Mouse (Mus musculus): ENCODE measurements at regions not wholly inside any gene's neighbourhood (a gene's known extent, or its start where the extent isn't known, plus 50 kb on each side); places are given as distances from the start of the nearest gene placed in this dataset.
A peak's percentile ranks its signal among the peaks of the same experiment; 100 is the strongest.

DNA sequence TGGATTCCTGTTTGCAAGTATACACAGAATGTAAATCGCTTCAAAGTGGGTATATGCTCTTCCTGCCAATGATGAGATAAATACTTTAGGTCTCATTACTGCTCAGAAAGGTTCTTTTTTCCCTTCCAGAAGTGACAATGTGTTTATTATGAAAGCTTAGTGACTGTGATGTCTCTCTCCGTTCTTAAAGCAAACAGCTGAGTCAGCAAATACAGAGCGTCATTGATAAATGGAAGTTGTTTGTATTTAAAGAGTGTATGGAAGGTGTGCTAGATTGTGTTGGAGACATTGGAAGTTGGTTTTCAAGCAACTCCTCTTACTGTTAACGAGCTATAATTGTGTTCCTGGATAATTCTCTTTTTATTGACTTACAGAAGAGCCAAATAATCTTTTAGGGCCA lies 408.0 kb downstream of the Prr30 start:
- DNase-seq (ENCODE audit: low spot score): no peak

GRCm38 (mm10) chr14:100781882-100782281 lies 418.2 kb downstream of the Prr30 start:
- no peak for DNase-seq (ENCODE audit: low spot score)

DNA sequence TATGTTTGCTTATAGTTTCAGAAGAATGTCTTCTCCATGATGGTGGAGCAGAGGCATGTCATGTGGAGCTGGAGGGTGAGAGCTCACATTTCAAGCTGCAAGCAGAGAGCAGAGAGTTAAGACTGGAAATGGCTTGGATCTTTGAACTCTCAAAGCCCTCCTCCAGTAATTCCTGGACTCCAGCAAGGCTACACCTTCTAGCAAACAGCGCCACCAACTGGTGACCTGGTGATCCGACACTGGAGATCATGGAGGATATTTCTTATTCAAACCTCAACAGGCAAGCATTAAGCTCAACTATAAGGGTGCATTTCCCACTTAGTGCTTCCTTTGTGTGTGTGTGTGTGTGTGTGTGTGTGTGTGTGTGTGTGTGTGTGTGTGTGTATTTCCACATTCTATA lies 446.2 kb downstream of the Prr30 start:
- DNase-seq (ENCODE audit: low spot score): no peak

DNA sequence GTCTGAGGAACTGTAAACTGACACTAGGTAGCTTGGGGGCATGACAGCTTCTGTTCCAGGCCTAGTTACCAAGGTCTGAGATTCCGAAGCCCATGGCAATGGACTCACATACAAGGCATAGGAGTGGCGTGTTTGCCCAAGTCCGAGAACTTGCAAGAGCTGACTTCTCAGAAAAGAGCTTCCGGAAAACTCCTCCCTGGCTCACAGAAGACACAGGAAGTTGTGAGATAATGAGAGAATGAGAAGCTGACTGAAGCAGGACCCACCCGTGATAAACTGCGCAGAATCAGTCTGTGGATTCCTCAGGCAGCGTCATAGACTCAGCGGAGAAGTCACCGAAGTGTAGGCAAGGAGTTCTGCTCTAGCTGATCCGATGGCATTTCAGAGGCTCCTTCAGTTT lies 447.4 kb downstream of the Prr30 start:
- peak; percentile 15 for DNase-seq (ENCODE audit: low spot score)

DNA sequence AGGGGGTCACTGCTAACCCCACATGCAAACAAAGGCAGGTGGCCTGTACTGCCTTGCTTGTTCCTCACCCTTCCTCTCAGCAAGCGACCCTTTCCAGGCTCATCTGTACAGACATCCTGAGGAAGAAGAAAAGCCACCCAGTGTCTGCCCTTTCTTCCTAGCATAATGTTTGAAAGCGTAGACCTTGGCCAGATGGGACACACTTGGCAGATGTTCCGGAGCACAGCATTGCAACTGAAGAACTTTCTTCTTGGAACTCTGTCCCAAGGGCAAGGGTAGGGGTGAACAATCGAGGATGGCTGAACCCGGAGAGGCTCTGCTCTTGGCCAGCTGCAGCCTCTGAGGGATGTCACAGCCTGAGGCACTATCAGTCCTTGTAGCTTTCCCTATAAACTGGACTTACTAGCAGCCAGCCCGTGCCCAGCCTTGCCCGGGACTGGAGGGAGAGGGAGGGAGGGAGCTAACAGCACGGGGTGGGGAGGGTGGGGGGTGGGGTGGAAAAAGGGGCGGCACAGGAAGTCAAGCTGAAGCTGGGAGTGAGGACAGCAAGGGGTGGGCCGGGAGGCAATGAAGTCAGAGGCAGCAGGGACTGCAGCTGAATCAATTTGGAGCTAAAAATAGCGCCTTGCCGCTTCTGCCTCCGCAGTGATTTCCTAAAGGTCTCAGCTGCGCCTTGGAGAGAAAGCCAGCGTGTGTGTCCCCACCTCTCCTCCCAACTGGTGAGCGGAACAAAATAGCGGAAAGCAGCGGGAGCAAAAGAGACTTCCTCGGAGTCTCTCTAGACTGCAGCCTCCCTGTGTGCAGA lies 450.2 kb downstream of the Prr30 start:
- peak; percentile 79 for DNase-seq (ENCODE audit: low spot score)

GRCm38 (mm10) chr14:100735276-100735675 lies 450.8 kb upstream of the Klf12 start:
- no peak for DNase-seq (ENCODE audit: low spot score)

DNA sequence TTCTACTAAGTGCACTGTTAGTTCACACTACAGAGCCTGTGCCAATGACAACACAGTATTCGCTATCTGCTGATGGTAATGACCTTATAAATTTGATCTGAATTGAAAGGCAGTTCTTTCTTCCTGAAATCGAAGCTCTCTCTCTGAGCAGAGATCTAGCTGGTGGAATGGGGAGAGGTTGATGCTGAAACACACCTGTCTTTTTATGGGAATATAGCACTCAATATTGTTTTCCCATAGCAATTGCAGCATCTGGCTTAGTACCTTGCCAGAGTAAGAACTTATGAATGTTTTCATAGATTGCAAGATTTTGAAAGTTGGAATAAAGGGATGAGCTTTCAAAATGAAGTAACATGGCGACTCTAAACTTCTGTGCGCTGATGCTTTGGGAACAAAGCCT lies 444.0 kb upstream of the Klf12 start:
- DNase-seq (ENCODE audit: low spot score): no peak

DNA sequence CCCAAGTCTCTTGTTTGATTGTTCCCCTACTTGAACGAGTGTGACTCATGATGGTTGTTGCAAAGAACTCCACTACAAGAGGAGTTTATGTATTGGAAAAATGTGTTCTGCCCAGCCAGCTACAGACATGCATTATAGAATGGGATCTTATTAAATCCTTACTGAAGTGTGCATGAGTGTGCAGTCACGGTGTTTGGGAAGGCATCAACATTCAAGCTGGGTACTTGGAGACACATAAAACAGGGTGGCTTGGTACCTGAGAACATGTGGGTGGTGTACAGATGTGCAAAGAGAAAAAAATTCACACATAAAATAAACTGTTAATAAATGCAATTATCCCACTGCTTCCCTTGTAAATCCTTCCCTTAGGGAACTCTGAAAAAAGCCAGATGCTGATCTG lies 443.2 kb upstream of the Klf12 start:
- no peak for DNase-seq (ENCODE audit: low spot score)

DNA sequence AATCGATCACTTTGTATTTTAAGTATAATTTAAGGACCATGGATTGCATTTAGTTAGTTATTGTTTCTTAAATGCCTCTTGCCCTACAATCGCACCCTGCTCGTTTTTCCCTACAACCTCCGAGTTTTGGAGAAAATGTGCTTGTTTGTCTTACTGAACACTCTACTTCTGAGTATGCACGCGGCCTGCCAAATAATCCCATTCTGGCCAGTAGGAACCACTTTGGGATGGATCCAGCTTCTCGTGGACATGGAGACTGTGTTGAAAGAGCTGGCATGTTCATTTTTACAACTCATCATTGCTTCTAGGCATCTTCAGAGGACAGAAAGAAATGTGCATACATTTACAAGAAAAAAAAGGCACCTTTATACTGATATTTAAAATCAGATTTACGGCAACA lies 440.5 kb upstream of the Klf12 start:
- no peak for DNase-seq (ENCODE audit: low spot score)

DNA sequence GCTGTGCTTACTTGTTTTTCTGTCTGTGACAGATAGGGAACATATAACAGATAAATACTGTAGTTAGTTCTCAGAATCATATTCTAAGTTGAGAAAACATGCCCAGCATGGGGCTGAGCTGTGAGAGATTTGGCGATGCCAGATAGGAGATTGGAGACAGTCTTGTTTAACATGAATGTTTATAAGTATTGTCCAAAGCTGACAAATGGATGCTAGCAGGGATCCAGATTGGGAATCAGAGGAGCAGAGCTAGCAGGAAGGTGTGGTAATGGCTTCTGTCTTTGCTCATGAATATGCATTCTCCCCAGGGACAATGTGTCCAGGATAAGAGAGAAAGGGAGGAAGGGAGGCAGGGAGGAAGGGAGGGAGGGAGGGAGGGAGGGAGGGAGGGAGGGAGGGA lies 436.2 kb upstream of the Klf12 start:
- DNase-seq (ENCODE audit: low spot score): no peak

DNA sequence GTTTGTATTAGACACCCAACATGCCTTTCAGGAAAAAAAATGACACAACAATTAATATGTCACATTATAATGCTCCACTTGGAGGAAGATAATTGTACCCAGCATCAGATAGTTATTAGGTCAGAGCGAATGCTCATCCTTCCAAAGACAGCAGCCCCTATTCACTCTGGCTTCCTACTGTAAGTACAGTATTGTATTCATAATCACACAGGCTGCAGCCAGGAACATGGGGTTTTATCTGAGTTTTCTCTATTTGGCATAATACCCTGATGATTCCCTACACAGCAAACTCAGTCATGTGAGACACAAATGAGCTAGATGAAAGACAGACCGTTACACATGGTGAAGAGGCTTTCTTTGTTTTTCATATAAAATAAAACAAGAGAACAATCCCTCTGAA lies 430.5 kb upstream of the Klf12 start:
- DNase-seq (ENCODE audit: low spot score): no peak

DNA sequence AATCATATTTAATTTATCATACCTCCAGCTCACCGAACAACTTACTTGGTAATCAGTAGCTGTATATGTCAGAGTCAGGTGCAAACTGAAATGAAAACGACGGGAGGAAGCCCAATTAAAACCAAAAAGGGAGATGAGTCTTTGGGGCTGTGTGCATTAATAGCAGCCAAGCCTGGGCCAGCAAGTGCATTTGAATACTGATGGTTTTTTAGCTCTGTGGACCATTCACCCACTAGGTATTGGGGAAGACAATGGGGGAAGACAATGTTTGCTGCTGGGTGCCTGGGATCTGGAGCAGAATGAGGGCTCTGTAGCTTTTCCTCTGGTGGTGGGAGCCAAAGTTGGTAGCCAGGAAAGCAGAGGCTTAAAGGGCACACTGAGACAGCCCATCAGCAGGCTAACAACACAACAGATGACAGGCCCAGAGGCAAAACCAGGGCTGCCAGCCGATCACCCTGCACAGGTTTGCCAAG lies 429.6 kb upstream of the Klf12 start:
- DNase-seq (ENCODE audit: low spot score): no peak

DNA sequence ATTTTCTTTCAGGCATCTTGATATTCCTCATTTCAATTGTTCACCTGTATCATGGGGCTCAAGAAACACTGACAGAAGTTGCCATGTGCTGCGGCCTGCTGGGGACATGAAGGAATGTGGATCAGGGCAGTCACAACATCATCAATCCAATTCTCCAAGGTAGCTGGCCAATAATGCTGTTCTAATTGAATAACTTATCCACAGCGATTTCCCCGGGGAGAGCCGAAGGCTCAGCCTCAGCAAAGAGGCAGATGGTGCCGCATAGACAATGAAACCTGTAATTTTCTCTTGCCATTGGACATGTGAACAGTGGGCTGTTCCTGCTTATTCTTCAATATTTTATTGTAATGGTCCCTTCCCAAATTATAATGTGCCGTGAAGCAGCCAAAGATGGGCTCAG lies 429.1 kb upstream of the Klf12 start:
- no peak for DNase-seq (ENCODE audit: low spot score)

DNA sequence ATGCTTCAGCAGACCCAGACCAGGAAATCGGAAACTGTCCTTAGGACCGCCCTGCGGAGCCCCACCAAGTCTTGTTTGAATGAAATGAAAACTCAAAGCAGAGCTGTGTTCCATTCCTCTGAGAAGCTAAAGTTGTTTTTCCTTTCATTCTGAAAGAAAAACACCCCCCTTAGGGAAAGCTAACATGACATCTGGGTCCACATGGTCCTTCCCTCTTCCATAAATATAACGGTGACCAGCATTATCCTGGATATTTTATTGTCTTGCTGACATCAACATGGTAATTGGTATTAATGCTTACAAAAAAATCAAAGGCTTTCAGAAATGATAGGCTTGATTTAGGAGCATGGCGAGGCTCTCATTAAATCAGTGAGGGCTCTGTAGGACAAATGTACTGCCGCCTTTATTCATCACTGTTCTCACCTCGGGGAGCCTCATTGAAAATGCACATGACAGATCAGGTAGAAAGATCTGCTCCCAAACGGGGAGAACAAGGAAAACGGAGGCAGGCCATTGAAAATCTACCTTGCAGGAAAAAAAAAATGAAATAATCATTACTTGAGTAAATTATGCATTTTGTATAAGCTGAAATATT lies 381.0 kb upstream of the Klf12 start:
- DNase-seq (ENCODE audit: low spot score): no peak

- no peak for DNase-seq (ENCODE audit: low spot score)
These were observed 379.7 kb upstream of the Klf12 start for GRCm38 (mm10) chr14:100664180-100664579.

DNA sequence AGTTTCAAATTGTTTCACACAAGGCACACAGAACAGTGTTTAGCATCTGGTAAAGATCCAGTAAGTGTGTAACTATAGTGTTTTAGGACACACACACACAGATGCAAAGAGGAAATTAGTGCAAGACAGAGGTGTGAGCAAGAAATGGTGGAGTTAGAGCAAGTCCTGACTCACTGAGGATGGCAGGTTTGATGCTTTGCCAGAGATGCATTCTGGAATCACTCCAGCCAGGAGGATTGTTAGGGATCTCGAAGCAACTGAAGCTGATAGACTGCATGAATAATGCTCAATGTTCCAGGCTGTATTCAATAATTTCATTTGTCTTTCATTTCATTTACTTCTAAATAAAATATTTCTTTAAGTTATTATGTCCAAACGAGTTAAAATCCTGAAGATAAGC lies 357.6 kb upstream of the Klf12 start:
- DNase-seq (ENCODE audit: low spot score): no peak

- no peak for DNase-seq (ENCODE audit: low spot score)
These were observed 350.0 kb upstream of the Klf12 start for GRCm38 (mm10) chr14:100634521-100634920.

DNA sequence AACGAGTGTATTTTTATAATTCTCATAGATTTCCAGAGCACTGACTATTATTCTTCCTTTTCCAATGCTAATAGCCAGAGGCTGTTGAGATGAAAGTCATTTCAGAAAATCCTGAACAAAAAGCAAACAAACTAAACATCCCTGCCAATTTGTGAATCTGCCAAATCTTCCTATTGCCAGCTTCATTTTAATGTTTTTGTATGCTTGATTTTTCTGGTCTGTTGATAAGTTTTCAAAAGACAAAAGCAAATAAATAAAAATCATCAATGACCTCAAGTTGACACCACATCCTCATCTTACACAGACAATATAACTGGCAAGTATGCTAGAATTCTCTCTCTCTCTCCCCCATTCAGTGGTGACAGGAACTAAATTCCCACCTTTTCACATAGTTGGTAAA lies 347.2 kb upstream of the Klf12 start:
- DNase-seq (ENCODE audit: low spot score): no peak

GRCm38 (mm10) chr14:100630197-100630596 lies 345.7 kb upstream of the Klf12 start:
- no peak for DNase-seq (ENCODE audit: low spot score)

GRCm38 (mm10) chr14:100627523-100627922 lies 343.0 kb upstream of the Klf12 start:
- no peak for DNase-seq (ENCODE audit: low spot score)

GRCm38 (mm10) chr14:100619656-100620030 lies 335.2 kb upstream of the Klf12 start:
- DNase-seq (ENCODE audit: low spot score): no peak

DNA sequence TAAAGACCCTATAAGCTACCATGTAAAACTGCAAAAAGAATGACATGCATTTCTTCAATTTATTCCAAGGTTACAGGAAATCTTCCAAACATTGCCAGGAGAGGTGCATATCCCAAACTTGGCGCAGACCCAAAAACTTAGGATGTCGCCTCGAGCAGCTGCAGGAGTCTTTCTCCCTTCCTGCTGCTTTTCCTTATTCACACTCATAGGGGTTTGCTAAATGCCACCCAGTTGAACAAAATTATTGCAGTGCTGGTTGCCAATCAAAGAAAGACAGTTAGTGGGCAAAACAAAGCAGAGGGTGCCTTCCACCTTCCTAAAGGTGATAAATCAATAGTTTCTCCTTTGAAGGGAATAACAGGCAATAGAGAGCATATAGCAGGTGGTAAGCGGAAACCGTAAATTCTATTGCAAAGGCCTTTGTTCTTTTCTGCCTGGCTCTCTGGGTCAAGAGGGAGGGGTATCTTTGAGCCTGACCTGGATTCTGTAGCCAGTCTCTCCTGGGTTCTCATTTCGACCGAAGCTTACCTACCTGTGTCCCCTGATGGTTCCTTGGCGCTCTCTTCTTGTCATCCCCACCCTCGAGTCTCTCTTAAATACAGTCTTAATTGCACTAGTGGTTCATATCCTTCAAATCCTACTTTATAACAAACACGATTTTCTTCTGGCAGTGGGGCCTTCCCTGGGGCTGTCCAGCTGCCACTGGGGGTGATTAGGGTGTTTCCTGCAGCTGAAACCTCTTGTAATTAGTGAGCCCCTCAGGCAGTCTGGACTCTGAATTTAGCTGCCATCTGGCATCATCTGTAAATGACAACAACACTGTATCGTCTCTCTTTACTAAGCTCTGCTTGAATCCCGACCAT lies 334.5 kb upstream of the Klf12 start:
- DNase-seq (ENCODE audit: low spot score): no peak
